Mouse (Mus musculus) WW6 (cell line): ENCODE data around the gene Wdr45.

Experiments used
- DNase-seq: peaks from one replicate; pipeline ENCODE4 v3.0.0-alpha.2; 2013; ENCODE audit warnings: low read depth, low spot score

The Wdr45 gene

GRCm38 (mm10) chrX:7763631-7764393, 49.7 kb downstream of the Wdr45 start:
- DNase-seq, result no peak

- DNase-seq, result no peak
Observed at GRCm38 (mm10) chrX:7764657-7765280, 50.6 kb downstream of the Wdr45 start.

GRCm38 (mm10) chrX:7765281-7765670, 51.1 kb downstream of the Wdr45 start:
- DNase-seq, result no peak

- peak; percentile 78 for DNase-seq
Observed at GRCm38 (mm10) chrX:7765764-7766163, 51.6 kb downstream of the Wdr45 start.

GRCm38 (mm10) chrX:7769302-7770017, 55.3 kb downstream of the Wdr45 start:
- no peak for DNase-seq

- no peak for DNase-seq
Observed at GRCm38 (mm10) chrX:7772766-7773165, 58.6 kb downstream of the Wdr45 start.

- DNase-seq, result no peak
Observed at GRCm38 (mm10) chrX:7775501-7776205, 61.5 kb downstream of the Wdr45 start.

- no peak for DNase-seq
Observed at GRCm38 (mm10) chrX:7776329-7777082, 62.4 kb downstream of the Wdr45 start.
